Mouse (Mus musculus): ENCODE data around the gene Hoxa2.

- no peak for TF ChIP-seq CTCF (IDR thresholded peaks at IDR 0.05)
- no peak for TF ChIP-seq EP300 (IDR thresholded peaks at IDR 0.05; ENCODE audit: insufficient read depth, low read depth, low read length)
Measured at GRCm38 (mm10) chr6:52153270-52153669, 11.4 kb downstream of the Hoxa2 start.

Measured in heart, adult 2 months (tissue).